ENCODE assay signal across 18 mouse cellular contexts in genomic region chr1:95857110-95857509, GRCm38 (mm10).
"Had no signal": no experiment of that assay in that cellular context is flagged by ENCODE, and none has a peak within 500 bp of the region (broad histone marks: within the 10 kb centered on the region; RNA-seq: fewer than 3 reads in every experiment).

No protein-coding gene starts in this region.

- H3K27ac ChIP-seq: midbrain, embryonic 10.5 days; midbrain, embryonic 12.5 days; neural tube, embryonic 13.5 days; neural tube, embryonic 15.5 days; stomach, embryonic 15.5 days; stomach, postnatal 0 days had no signal

- H3K36me3 ChIP-seq: midbrain, embryonic 10.5 days; midbrain, embryonic 12.5 days; neural tube, embryonic 13.5 days; neural tube, embryonic 15.5 days; stomach, embryonic 15.5 days had no signal

- DNase-seq: lung, adult 18-20 months; lung, embryonic 14.5 days; lung, postnatal 10 days; lung, postnatal 4 days; midbrain, embryonic 14.5 days; retina, postnatal 1 day; right cerebral cortex, postnatal 14 days; thymus, adult 2 months; thymus, postnatal 25 days; thymus, postnatal 4 days had no signal

- H3K27me3 ChIP-seq: midbrain, embryonic 12.5 days; neural tube, embryonic 13.5 days; neural tube, embryonic 15.5 days; stomach, embryonic 15.5 days had no signal

- H3K9ac ChIP-seq: lung, embryonic 14.5 days; midbrain, embryonic 12.5 days; neural tube, embryonic 13.5 days; neural tube, embryonic 15.5 days; stomach, embryonic 15.5 days had no signal

- ATAC-seq: midbrain, embryonic 16.5 days had no signal

- H3K9me3 ChIP-seq: midbrain, embryonic 10.5 days; midbrain, embryonic 12.5 days; neural tube, embryonic 15.5 days; stomach, embryonic 15.5 days had no signal

- H3K4me1 ChIP-seq: midbrain, embryonic 10.5 days; midbrain, embryonic 12.5 days; neural tube, embryonic 13.5 days; neural tube, embryonic 15.5 days; stomach, embryonic 15.5 days had no signal

- H3K4me2 ChIP-seq: lung, embryonic 14.5 days; midbrain, embryonic 12.5 days; neural tube, embryonic 13.5 days; neural tube, embryonic 15.5 days; stomach, embryonic 15.5 days had no signal

- H3K4me3 ChIP-seq: midbrain, embryonic 10.5 days; midbrain, embryonic 12.5 days; myocyte; neural tube, embryonic 13.5 days; neural tube, embryonic 15.5 days; stomach, embryonic 15.5 days had no signal
